Mouse (Mus musculus): ENCODE data around the gene Dcdc2a. TPM values are rescaled to one million over a fixed set of nuclear protein-coding genes. Genes with fewer than 3 reads are reported as not detected.
A peak's percentile ranks its signal among the peaks of the same experiment; 100 is the strongest.

Gene Dcdc2a
- total RNA-seq, 1 experiment from 2014 or later = not detected

DNA sequence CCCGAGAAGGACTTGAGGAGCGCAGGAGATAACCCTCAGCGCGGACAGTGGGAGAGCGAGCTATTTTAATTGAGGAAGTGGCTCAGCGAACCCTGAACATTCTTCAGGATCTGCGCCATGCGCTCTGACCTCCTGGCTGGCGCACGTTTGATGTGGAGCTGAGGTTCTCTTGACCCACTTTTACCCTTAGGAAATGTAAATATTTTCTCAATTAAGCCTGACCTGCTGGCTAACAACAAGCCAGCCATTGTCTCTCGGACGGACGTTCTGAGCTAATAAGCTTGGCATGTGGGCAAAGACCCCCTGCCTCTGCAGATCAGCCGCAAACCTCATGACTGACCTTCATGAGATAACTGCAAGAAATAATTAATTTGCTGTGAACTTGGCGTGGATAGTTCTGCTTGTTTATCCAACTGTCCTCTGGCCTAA is 27.4 kb downstream of the Dcdc2a start:
- no peak for ATAC-seq (replicated peaks in 1 of 2; ENCODE audit: insufficient read depth in 1 of 2, low FRiP score in 2 of 2, low TSS enrichment in 1 of 2, low read depth in 1 of 2, poor library complexity in 2 of 2, severe bottlenecking in 2 of 2)

DNA sequence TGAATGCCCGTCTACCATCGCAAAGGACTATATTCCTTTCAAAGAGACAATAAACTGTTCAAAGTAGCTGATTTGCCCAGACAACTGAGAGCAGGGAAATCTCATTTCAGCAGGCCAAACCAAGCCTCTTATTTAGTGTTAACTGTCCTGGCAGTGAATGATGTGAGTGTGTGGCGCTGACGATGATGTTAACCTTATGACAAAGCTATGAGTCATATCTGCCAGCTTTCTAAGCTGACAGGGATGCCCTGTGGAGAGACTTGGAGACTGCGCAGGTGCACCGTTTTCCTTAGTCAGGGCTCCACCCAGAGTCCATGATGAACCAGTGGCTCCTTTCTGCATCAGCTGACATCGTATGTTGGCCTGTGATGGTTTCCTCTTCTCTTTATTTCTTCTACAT is 29.3 kb downstream of the Dcdc2a start:
- no peak for ATAC-seq (replicated peaks in 1 of 2; ENCODE audit: insufficient read depth in 1 of 2, low FRiP score in 2 of 2, low TSS enrichment in 1 of 2, low read depth in 1 of 2, poor library complexity in 2 of 2, severe bottlenecking in 2 of 2)

DNA sequence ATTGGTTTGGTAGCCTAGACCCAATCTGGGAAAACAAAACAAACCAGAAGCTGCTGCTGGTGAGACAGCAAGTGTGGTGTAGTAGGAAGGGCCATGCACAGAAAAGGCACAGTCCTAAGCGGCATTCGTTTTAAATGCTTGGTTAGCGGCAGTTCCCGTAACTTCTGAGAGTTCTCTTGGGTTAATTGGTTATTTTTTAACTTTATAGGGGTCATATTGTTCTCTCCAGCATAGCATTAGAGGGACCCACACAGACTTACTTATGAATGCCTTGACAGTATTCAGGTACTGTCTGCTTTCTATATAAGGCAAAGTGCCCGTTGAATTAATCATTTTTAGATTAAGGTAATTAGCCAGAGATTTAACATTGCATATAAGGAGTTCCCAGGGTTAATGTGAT is 35.5 kb downstream of the Dcdc2a start:
- no peak for ATAC-seq (replicated peaks in 1 of 2; ENCODE audit: insufficient read depth in 1 of 2, low FRiP score in 2 of 2, low TSS enrichment in 1 of 2, low read depth in 1 of 2, poor library complexity in 2 of 2, severe bottlenecking in 2 of 2)

DNA sequence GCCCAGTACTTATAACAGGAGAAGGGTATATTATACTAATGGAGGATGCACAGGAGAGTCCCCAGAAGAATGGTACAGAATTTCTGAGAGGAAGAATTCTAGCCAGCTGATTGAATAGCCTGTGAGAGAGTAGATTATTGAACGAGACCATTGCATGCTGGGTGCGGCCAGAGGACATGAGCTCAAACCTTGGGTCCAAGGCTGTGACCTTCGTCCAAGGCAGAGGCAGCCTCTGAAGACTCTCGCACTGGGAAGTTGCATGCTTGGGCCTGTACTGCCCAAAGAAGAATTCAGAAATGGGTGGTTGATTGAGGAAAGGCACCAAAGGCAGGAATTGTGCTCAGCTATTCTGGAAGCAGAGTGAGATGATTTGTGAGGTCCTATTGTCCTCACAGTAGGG is 38.0 kb downstream of the Dcdc2a start:
- no peak for ATAC-seq (replicated peaks in 1 of 2; ENCODE audit: insufficient read depth in 1 of 2, low FRiP score in 2 of 2, low TSS enrichment in 1 of 2, low read depth in 1 of 2, poor library complexity in 2 of 2, severe bottlenecking in 2 of 2)

DNA sequence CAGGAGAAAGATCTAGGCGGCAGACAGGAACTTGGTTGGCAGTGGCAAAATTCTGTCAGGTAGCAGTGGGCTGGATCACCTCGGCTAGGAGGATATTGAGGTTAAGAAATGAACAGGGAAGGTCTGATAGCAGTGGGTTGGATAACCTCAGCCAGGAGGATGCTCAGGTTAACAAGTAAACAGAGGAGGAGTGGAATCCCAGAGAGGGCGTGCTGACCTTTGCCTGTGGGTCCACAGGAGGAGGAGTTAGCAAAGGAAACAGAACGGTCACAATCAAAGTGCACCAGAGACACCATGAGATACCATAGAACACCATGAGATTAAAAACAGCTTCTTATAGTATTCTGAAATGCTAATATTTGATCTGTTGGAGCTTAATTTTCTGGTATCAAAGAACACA is 38.6 kb downstream of the Dcdc2a start:
- ATAC-seq (replicated peaks in 1 of 2; ENCODE audit: insufficient read depth in 1 of 2, low FRiP score in 2 of 2, low TSS enrichment in 1 of 2, low read depth in 1 of 2, poor library complexity in 2 of 2, severe bottlenecking in 2 of 2) = no peak

DNA sequence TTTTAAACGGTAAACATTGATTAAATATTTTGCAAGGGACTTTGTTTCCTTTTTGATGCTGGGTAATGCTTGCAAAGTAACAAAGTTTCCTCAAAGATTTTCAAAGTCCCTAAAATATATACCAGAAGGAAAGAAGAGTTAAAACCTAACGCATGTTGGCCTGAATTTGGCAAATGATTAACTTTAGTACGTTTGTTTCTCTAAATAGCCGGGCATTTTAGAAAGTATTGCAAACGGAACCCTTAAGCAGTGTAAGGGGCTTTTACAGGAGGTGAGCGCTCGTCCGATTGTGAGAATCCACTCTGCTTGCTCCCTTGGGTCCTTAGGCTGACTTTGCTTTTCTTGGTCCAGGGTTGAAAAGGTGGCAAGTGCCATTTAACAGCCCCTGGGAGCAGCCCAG is 41.5 kb downstream of the Dcdc2a start:
- no peak for ATAC-seq (replicated peaks in 1 of 2; ENCODE audit: insufficient read depth in 1 of 2, low FRiP score in 2 of 2, low TSS enrichment in 1 of 2, low read depth in 1 of 2, poor library complexity in 2 of 2, severe bottlenecking in 2 of 2)

DNA sequence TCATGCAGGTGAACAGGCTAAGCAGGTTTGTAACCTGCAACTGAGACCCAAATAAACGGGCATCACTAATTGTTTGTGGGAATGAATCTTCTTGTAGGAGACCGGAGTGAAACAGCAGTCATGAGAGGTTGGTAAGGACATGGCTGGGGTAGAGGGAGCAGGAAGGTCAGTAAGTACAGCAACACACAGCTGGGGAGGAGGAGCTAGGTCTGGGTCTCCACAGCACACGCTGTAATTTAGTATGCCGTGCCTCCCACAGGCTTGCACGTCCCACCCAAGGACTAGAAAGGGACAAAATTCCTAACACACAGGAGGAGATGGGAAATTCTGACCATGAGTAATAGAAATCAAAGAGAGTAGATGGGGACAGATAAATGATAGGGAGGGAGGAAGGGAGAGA is 42.8 kb downstream of the Dcdc2a start:
- no peak for ATAC-seq (replicated peaks in 1 of 2; ENCODE audit: insufficient read depth in 1 of 2, low FRiP score in 2 of 2, low TSS enrichment in 1 of 2, low read depth in 1 of 2, poor library complexity in 2 of 2, severe bottlenecking in 2 of 2)

DNA sequence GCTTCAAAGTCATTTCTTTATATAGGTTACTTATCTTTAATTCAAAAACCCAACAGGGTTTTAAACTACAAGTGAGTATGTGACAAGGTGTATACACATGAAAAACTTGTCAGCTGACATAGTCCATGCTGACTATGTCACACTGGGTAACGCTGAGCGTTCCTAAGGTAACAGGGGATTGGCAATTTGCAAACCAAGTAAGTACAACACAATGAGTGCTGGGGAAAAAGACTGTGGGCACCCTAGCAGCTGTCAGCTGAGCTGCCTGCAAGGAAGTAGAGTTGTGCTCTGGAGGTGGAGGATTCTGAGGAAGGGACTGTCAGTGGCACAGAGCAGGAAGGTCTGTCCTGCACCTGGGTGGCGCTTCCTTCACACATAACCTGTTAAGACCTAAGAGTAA is 43.7 kb downstream of the Dcdc2a start:
- ATAC-seq (replicated peaks in 1 of 2; ENCODE audit: insufficient read depth in 1 of 2, low FRiP score in 2 of 2, low TSS enrichment in 1 of 2, low read depth in 1 of 2, poor library complexity in 2 of 2, severe bottlenecking in 2 of 2) = no peak

DNA sequence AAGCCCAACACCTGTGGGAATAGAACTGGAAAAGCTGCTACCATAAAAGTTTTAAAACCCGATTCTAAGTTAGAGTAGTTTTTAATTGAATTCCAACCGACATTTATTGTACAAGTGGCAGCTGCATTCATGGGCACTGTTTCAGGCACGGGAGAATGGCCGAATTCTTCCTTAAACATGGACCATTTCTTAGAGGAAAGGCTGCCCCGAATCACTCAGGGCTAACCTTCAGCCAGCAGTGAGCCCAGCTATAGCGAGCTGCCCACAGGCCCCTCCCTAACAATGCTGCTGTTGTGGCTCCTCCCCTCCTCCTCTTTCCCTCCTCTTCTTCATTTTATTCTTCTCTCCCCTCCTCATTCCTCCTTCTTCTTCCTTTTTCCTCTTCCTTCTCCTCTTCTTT is 44.8 kb downstream of the Dcdc2a start:
- ATAC-seq (replicated peaks in 1 of 2; ENCODE audit: insufficient read depth in 1 of 2, low FRiP score in 2 of 2, low TSS enrichment in 1 of 2, low read depth in 1 of 2, poor library complexity in 2 of 2, severe bottlenecking in 2 of 2) = no peak

DNA sequence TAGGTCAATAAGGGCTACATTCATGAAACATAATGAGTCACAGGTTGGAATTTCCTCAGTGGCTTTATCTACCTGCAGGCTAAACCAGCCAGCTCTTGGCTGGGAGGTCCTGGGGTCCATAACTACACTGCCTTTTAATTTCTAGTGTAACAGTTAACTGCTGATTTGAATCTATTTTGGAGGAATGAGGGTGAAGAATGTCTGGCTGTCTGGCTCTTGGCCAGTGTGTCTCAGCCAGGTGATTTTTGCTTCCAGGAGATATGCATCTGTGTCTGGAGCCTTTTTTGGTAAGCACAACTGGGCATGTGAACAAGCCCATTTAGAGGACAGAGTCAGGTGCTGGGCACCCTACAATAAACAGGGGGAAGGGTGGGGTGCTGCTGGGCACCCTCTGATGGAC is 49.9 kb downstream of the Dcdc2a start:
- ATAC-seq (replicated peaks in 1 of 2; ENCODE audit: insufficient read depth in 1 of 2, low FRiP score in 2 of 2, low TSS enrichment in 1 of 2, low read depth in 1 of 2, poor library complexity in 2 of 2, severe bottlenecking in 2 of 2) = no peak

DNA sequence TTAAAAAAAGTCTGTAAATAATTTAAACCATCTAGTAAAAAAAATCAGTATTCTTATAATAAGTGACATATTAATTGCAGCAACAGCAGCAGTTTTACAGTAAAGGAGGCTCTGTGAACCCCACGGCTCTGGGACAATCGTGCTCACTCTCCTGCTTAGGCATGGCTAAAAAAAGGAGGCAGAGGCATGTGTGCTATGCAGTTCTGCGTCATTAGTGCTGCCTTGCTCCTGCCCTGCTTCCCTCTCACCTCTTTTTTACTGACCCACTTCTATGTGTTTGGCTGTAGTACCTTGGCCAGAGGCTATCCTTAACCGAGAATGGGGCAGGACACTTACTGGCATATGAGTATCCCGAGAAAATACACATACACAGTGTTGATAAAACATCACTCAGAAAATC is 50.9 kb downstream of the Dcdc2a start:
- no peak for ATAC-seq (replicated peaks in 1 of 2; ENCODE audit: insufficient read depth in 1 of 2, low FRiP score in 2 of 2, low TSS enrichment in 1 of 2, low read depth in 1 of 2, poor library complexity in 2 of 2, severe bottlenecking in 2 of 2)

DNA sequence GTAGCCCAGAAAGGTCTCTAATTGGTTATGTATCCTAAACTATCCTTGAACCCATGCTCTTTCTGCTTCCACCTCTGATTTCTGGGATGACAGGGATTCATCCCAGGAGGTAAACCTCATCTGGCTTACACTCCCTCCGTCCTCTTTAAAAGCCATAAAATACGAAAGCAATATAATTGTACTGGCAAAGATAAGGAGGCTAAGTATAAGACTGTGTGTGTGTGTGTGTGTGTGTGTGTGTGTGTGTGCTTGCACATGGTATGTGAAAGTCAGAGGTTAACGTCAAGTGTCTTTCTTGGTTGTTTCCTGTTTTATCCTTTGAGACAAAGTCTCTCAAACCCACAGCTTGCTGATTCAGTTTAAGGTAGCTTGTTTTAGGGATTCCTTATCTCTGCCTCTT is 52.5 kb downstream of the Dcdc2a start:
- ATAC-seq (replicated peaks in 1 of 2; ENCODE audit: insufficient read depth in 1 of 2, low FRiP score in 2 of 2, low TSS enrichment in 1 of 2, low read depth in 1 of 2, poor library complexity in 2 of 2, severe bottlenecking in 2 of 2) = no peak

DNA sequence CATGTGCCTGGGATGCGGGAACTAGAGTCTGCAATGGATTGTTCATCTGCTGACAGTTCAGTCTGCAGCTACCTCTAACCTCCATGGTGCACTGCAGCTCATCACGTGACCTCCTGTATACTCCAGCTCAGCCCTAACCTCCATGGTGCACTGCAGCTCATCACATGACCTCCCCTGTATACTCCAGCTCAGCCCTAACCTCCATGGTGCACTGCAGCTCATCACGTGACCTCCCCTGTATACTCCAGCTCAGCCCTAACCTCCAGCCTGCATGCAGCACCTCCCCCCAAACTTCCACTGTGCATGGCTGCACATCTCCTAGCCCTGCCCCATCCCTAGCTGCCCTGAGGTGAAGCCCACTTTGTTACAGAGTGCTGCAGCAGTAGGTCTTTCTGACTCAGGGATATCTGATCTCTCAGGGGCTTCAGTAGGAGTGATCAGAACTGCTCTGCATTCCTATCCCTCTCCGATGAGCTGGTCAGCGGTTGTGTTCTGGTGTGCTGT is 54.8 kb downstream of the Dcdc2a start:
- ATAC-seq (replicated peaks in 1 of 2; ENCODE audit: insufficient read depth in 1 of 2, low FRiP score in 2 of 2, low TSS enrichment in 1 of 2, low read depth in 1 of 2, poor library complexity in 2 of 2, severe bottlenecking in 2 of 2) = no peak

DNA sequence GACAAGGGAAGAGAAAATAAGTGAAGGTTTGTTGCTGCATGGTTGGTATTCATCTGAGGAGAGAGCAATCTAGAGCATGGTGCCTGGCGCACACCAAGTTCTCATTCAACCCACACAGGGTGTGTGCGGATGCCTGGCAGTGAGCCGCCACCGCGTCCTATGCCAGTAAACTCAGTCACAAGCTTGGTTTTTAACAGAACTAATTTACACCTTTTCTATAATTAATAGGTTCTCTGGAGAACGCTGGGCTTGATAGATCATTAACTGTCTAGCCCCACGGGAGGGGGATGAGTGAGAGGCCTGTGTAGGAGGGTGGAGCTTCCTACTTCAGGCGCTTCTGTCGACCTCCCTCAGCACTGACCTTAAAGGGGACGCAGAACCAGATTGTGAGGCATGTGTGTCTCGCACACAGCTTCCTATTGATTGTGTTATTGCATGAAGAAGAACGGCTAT is 59.7 kb downstream of the Dcdc2a start:
- peak; percentile 46 to 47 for ATAC-seq (replicated peaks in 1 of 2; ENCODE audit: insufficient read depth in 1 of 2, low FRiP score in 2 of 2, low TSS enrichment in 1 of 2, low read depth in 1 of 2, poor library complexity in 2 of 2, severe bottlenecking in 2 of 2)

DNA sequence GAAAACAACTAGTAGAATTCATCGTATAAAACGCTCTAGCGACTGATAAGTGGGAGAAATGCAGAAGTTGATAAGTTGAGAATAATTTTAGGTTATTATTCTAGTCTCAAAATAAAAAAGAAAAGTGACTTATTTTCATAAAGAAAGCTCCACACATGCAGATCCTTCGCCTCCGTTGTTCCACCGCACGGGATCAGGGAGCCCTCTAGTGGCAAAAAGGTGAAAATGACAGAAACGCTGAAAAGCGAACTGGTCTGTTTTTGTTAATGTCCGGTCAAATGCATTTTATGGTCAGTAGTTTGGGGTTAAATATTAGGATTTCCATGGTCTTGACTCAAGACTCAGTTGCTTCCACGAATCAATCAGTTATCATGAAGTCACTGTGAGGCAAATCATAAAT is 60.2 kb downstream of the Dcdc2a start:
- peak; percentile 59 to 65; a peak in 2 of 4 replicates for ATAC-seq (replicated peaks in 1 of 2; ENCODE audit: insufficient read depth in 1 of 2, low FRiP score in 2 of 2, low TSS enrichment in 1 of 2, low read depth in 1 of 2, poor library complexity in 2 of 2, severe bottlenecking in 2 of 2)

DNA sequence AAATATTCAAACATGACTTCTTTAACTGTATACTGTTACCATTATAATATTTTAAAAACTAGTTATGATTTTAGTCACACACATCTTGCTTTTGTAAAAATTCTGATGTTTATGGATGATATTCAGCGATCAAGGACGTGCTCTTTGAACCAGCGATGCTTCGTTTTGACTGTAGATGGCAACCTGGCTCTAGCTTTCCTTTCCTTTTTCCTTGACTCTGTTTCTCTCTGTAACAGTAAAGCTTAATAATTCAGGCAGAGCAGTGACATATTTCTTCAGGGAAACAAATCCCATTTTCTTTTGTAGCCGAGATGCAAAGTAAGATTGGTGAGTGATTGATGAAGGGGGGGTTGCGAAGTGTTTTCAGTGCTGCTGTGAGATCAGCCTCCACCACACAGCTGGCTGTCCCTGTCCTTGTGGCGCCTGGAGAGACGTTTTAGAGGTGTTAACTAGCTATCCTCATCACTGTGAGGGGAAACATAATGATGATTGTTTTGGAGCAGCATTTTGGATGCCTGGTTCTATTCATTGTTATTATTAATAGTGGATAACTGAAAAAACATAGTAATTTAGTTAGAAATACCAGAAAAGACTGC is 67.0 kb downstream of the Dcdc2a start:
- ATAC-seq (replicated peaks in 1 of 2; ENCODE audit: insufficient read depth in 1 of 2, low FRiP score in 2 of 2, low TSS enrichment in 1 of 2, low read depth in 1 of 2, poor library complexity in 2 of 2, severe bottlenecking in 2 of 2) = no peak

DNA sequence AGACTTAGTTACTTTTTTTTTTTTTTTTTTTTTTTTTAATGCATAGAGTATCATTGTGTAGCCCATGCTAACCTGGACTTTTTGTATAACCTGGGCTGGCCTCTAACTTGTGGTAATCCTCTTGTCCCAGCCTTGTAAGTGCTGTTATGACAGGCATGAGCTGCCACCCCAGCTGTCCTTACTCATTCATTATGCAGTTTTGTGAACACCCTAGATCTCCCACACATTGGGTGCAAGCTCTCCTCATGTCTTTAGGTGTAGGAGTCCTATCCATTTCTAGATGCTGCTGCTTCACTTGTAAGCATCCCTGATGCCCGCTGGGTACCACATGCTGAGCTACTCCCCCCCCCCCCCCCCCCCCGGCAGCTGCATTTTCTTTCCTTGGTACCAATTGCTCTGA is 71.4 kb downstream of the Dcdc2a start:
- no peak for ATAC-seq (replicated peaks in 1 of 2; ENCODE audit: insufficient read depth in 1 of 2, low FRiP score in 2 of 2, low TSS enrichment in 1 of 2, low read depth in 1 of 2, poor library complexity in 2 of 2, severe bottlenecking in 2 of 2)

DNA sequence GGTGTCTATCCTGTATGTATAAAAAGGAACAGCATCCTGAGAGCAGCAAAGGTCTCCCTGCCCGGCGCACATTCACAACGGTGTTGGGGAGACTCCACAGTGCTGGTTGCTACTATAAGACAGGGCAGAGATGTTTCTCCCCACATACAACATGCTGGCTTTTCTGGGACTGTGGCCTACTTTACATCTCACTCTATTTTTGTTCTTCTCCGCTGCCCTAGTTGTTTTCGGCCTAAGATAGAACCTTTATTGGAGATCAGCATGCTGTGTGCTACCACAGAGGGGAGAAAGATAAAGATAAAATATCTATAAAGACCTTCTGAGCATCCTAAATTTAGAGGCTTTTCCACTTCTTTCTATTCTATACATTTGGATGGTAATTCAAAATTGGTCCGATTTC is 72.0 kb downstream of the Dcdc2a start:
- no peak for ATAC-seq (replicated peaks in 1 of 2; ENCODE audit: insufficient read depth in 1 of 2, low FRiP score in 2 of 2, low TSS enrichment in 1 of 2, low read depth in 1 of 2, poor library complexity in 2 of 2, severe bottlenecking in 2 of 2)

DNA sequence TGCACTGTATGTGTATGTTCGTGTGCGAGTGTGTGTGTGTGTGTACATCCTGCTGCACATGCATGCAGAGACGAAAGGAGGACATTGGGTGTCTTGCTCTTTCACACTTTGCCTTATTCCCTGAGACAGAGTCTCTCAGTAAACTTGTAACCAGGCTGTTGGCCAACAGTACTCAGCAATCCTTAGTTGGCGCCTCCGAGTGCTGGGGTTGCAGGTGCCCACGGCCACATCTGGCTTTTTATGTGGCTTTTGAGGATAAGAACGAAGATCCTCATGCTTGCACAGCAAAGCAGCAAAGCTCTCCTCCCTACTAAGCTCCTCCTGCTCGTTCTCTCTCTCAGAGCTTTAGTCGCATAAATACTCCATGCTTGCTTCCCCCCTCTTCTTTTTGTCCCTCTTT is 73.0 kb downstream of the Dcdc2a start:
- no peak for ATAC-seq (replicated peaks in 1 of 2; ENCODE audit: insufficient read depth in 1 of 2, low FRiP score in 2 of 2, low TSS enrichment in 1 of 2, low read depth in 1 of 2, poor library complexity in 2 of 2, severe bottlenecking in 2 of 2)
